Mouse (Mus musculus): ENCODE data around the gene 1700042G07Rik. TPM values are rescaled to one million over a fixed set of nuclear protein-coding genes. Genes with fewer than 3 reads are reported as not detected.

1700042G07Rik gene
- polyA plus RNA-seq, 1 experiment = not detected

GRCm38 (mm10) chr4:116175711-116176542 is 2.8 kb downstream of the 1700042G07Rik start:
- peak overlapping the region; percentile 82 for H3K4me3 ChIP-seq (replicated peaks; ENCODE audit: insufficient read depth, low read depth, low read length)
- DNase-seq = peak; percentile 88 to 91
- H3K27me3 ChIP-seq (ENCODE audit: control insufficient read depth, insufficient read depth, low read length) = no peaks in the 10 kb centered on the region
- peaks cover 27% of the 10 kb centered on the region for H3K4me1 ChIP-seq (ENCODE audit: control insufficient read depth, insufficient read depth, low read length)
- WGBS = 12% methylated on average over 7 of the region's 7 CpGs
- peak overlapping the region; percentile 99 for H3K27ac ChIP-seq (ENCODE audit: insufficient read depth, low read length)
- no peak for TF ChIP-seq CTCF (IDR thresholded peaks at IDR 0.05; ENCODE audit: borderline replicate concordance, insufficient read depth, low read depth, low read length)
- peak; percentile 63; the same call in 1 of the 2 replicates for TF ChIP-seq POLR2A (IDR thresholded peaks at IDR 0.05; ENCODE audit: borderline replicate concordance, insufficient read depth, low read length)

GRCm38 (mm10) chr4:116176543-116176988 is 3.4 kb downstream of the 1700042G07Rik start:
- 0 out of 2 replicates have a peak, but pooled peaks have one; percentile 10 for TF ChIP-seq POLR2A (IDR thresholded peaks at IDR 0.05; ENCODE audit: borderline replicate concordance, insufficient read depth, low read length)
- TF ChIP-seq CTCF (IDR thresholded peaks at IDR 0.05; ENCODE audit: borderline replicate concordance, insufficient read depth, low read depth, low read length) = no peak
- H3K27me3 ChIP-seq (ENCODE audit: control insufficient read depth, insufficient read depth, low read length) = no peaks in the 10 kb centered on the region
- WGBS = 8% methylated on average over 10 of the region's 10 CpGs
- DNase-seq = peak; percentile 98 to 99
- H3K4me1 ChIP-seq (ENCODE audit: control insufficient read depth, insufficient read depth, low read length) = peaks cover 27% of the 10 kb centered on the region
- peak overlapping the region; percentile 99 for H3K27ac ChIP-seq (ENCODE audit: insufficient read depth, low read length)
- peak overlapping the region; percentile 82 for H3K4me3 ChIP-seq (replicated peaks; ENCODE audit: insufficient read depth, low read depth, low read length)

GRCm38 (mm10) chr4:116177140-116177539 is 4.0 kb downstream of the 1700042G07Rik start:
- H3K27ac ChIP-seq (ENCODE audit: insufficient read depth, low read length) = peak overlapping the region; percentile 99
- TF ChIP-seq POLR2A (IDR thresholded peaks at IDR 0.05; ENCODE audit: borderline replicate concordance, insufficient read depth, low read length) (no peak), CTCF (IDR thresholded peaks at IDR 0.05; ENCODE audit: borderline replicate concordance, insufficient read depth, low read depth, low read length) (no peak)
- DNase-seq = peak; percentile 70 to 77
- WGBS = 13% methylated on average over 5 of the region's 5 CpGs
- peaks cover 32% of the 10 kb centered on the region for H3K4me1 ChIP-seq (ENCODE audit: control insufficient read depth, insufficient read depth, low read length)
- peak overlapping the region; percentile 5 for H3K4me3 ChIP-seq (replicated peaks; ENCODE audit: insufficient read depth, low read depth, low read length)
- no peaks in the 10 kb centered on the region for H3K27me3 ChIP-seq (ENCODE audit: control insufficient read depth, insufficient read depth, low read length)

- H3K4me3 ChIP-seq (replicated peaks; ENCODE audit: insufficient read depth, low read depth, low read length) = no peak overlapping the region
- H3K27me3 ChIP-seq (ENCODE audit: control insufficient read depth, insufficient read depth, low read length) = no peaks in the 10 kb centered on the region
- DNase-seq = no peak
- H3K27ac ChIP-seq (ENCODE audit: insufficient read depth, low read length) = peak overlapping the region; percentile 86
- TF ChIP-seq CTCF (IDR thresholded peaks at IDR 0.05; ENCODE audit: borderline replicate concordance, insufficient read depth, low read depth, low read length) (no peak), POLR2A (IDR thresholded peaks at IDR 0.05; ENCODE audit: borderline replicate concordance, insufficient read depth, low read length) (no peak)
- WGBS = 41% methylated on average over 3 of the region's 3 CpGs
- peaks cover 35% of the 10 kb centered on the region for H3K4me1 ChIP-seq (ENCODE audit: control insufficient read depth, insufficient read depth, low read length)
These were observed 8.9 kb downstream of the 1700042G07Rik start for GRCm38 (mm10) chr4:116182079-116182478.

- peak overlapping the region; percentile 42 for H3K4me3 ChIP-seq (replicated peaks; ENCODE audit: insufficient read depth, low read depth, low read length)
- WGBS = 4% methylated on average over 12 of the region's 12 CpGs
- H3K27me3 ChIP-seq (ENCODE audit: control insufficient read depth, insufficient read depth, low read length) = no peaks in the 10 kb centered on the region
- H3K27ac ChIP-seq (ENCODE audit: insufficient read depth, low read length) = peak overlapping the region; percentile 94
- TF ChIP-seq POLR2A (IDR thresholded peaks at IDR 0.05; ENCODE audit: borderline replicate concordance, insufficient read depth, low read length) = peak; percentile 47; the same call in 1 of the 2 replicates
- no peak for TF ChIP-seq CTCF (IDR thresholded peaks at IDR 0.05; ENCODE audit: borderline replicate concordance, insufficient read depth, low read depth, low read length)
- peaks cover 28% of the 10 kb centered on the region for H3K4me1 ChIP-seq (ENCODE audit: control insufficient read depth, insufficient read depth, low read length)
- peak; percentile 83 to 87 for DNase-seq
These were observed 9.6 kb downstream of the 1700042G07Rik start for GRCm38 (mm10) chr4:116182745-116183144.

- H3K4me3 ChIP-seq (replicated peaks; ENCODE audit: insufficient read depth, low read depth, low read length) = no peak overlapping the region
- peak in 1 of 2 experiments; percentile 62 for DNase-seq
- TF ChIP-seq CTCF (IDR thresholded peaks at IDR 0.05; ENCODE audit: borderline replicate concordance, insufficient read depth, low read depth, low read length) (no peak), POLR2A (IDR thresholded peaks at IDR 0.05; ENCODE audit: borderline replicate concordance, insufficient read depth, low read length) (no peak)
- no peak overlapping the region for H3K27ac ChIP-seq (ENCODE audit: insufficient read depth, low read length)
- H3K27me3 ChIP-seq (ENCODE audit: control insufficient read depth, insufficient read depth, low read length) = no peaks in the 10 kb centered on the region
- WGBS = 62% methylated on average over 4 of the region's 4 CpGs
- peaks cover 25% of the 10 kb centered on the region for H3K4me1 ChIP-seq (ENCODE audit: control insufficient read depth, insufficient read depth, low read length)
These were observed 11.9 kb downstream of the 1700042G07Rik start for GRCm38 (mm10) chr4:116185083-116185482.

- Histone ChIP-seq H3K4me1 (ENCODE audit: control insufficient read depth, insufficient read depth, low read length) (no peaks in the 10 kb centered on the region), H3K27me3 (ENCODE audit: control insufficient read depth, insufficient read depth, low read length) (no peaks in the 10 kb centered on the region), H3K4me3 (replicated peaks; ENCODE audit: insufficient read depth, low read depth, low read length) (no peak overlapping the region), H3K27ac (ENCODE audit: insufficient read depth, low read length) (no peak overlapping the region)
- no peak for DNase-seq
- TF ChIP-seq CTCF (IDR thresholded peaks at IDR 0.05; ENCODE audit: borderline replicate concordance, insufficient read depth, low read depth, low read length) = no peak
- TF ChIP-seq POLR2A (IDR thresholded peaks at IDR 0.05; ENCODE audit: borderline replicate concordance, insufficient read depth, low read length) = no peak
- WGBS = 78% methylated on average over 4 of the region's 4 CpGs
These were observed 19.2 kb downstream of the 1700042G07Rik start for GRCm38 (mm10) chr4:116192286-116192835.

Measured in cerebellum, adult 2 months (tissue).